Mouse (Mus musculus) activated CD4-positive, CD25-positive, alpha-beta regulatory T cell, adult 4 months (primary cell): ENCODE results near the gene Ascc1. TPM values are rescaled to one million over a fixed set of nuclear protein-coding genes. Genes with fewer than 3 reads are reported as not detected.
A peak's percentile ranks its signal among the peaks of the same experiment; 100 is the strongest.
"Not testable (repeated sequence)": the region's sequence is repeated elsewhere in the genome, so short reads cannot be mapped to it uniquely, and the experiment has no call there.

Source experiments
- ATAC-seq: one replicate; pipeline ENCODE4 v1.8.0; 2017
- polyA plus RNA-seq, 2 experiments: library from polyadenylated mRNA; unstranded; fragments of 100-300 nt; shearing (Covaris generic); gene quantifications; one replicate each; pipeline ENCODE4 v1.2.1; 2017

Gene Ascc1
- polyA plus RNA-seq, 2 experiments from 2014 or later: 49.6 to 50.2 TPM

DNA sequence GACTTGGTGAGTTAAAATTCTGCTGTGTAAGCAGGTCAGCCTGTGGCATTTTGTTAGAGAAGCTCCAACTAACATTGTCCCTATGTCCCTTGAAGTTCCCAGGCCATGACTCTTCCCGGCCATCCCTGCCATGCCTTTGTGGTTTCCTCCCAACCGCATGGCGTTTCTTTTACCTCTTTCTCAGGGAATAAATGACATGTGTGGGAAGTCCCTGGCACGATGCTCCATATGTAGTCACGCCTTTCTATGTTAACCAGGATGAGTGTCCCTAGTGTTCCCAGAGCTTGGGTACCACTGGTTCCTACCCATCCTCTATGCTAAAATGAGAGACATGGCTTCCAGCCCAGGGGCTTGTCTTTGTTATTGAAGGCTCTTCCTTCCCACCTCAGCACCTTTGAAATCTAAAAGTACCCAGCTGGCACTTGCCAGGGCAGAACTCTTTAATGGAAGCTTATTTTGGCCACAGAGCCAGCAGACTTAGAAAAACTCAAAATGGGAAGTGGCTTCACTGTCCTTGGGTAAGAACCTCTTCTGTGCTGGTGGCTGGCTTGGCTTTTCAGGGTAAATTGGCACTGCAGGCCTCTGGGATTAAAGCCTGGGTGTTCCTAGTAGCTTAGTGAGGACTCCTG lies 24.8 kb upstream of the Ascc1 start:
- ATAC-seq: no peak

DNA sequence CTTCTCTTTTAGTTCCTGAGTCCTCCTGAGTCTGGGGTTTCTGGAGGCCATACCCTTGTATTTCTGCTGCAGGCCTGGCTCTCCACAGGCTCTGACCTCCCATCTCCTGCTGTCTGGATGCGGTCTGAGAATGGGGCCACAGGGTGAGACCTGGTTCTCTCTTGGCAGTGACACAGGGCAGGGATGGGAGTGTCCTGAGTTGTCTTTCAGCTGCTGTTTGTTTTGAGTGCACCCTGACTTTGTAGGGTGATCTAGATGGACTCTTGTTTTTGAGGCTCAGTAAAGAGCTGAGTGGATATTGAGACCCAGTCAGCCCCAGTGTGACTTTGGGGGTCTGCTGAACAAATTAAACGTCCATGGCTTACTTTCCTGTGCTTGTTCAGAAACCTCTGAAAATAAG lies 24.2 kb upstream of the Ascc1 start:
- ATAC-seq: no peak

DNA sequence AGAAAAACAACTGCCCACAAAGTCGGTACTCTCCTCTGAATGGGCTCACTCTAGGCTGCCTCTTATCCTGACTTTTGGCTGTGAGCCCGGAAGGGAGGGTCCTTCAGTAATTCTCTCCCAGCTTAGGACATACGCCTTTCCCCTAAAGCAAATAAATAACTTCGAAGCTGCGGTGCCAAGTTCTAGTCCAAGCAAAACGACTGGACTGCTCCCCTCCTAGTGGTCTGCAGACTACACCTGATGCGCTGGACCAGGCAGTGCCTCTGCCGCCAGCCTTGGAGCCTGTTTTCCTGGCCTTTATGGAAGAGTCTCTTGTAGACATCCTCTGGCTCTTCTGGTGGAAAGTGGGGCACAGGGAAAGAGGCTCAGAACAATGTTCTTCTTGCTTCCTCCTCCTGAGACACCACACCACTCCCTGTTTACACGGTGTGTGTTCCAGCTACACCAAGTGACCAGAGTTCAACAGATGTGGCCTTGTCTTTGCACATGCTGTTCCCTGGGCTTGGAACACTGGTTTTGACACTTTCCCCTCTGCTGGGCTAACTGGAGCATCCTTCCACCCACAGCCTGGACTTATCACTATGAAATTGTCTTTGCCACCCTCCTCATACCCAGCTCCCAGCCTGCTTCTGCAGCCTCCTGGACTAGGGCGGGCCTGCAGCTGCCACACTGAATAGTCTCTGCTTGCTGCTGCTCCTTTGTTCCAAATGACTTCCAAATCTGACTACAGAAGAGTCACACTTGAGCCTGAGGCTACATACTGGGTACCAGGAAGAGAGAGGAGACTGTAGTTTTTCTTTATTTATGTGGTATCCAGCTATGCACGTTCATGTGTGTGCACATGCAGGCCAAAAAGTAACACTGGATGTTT lies 23.5 kb upstream of the Ascc1 start:
- no peak for ATAC-seq

DNA sequence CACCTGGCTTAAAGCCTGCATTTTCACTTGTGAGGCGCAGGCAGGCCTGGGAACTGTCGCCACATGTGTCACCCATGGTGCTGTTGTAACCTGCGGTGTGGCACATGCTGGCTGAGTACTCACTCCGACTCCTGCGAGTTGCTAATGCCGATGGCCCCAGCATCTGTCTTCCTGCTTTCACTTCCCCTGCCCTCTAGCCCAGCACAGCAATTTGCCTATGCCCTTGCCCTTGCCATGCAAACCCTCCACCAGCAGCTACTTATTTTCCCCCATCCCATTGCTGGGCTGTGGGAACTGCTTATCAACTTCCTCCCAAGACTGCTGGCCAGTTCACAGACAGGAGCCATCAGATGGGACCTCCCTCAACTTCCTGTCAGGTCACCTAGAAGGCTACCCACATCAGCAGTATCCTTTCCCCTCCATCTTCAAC lies 21.8 kb upstream of the Ascc1 start:
- ATAC-seq: peak; percentile 63

DNA sequence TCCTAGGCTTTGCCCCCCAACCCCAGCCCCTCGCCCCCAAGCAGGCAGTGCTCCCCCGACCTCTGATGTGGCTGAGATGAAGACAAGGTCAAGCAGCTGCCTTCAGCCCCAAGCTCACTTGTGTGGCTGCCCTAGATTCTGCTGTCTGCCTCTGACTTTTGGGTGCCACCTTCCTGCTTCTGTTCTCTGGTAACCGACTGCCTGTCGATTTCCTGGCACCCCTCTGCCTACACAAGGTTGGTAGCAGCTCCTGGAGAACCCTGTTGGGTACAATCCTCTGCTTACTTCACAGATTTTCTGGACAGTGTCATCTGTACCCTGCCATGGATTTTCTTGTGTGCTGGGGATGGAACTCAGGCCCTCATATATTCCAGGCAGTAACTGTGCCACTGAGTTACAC lies 21.3 kb upstream of the Ascc1 start:
- peak; percentile 38 for ATAC-seq

DNA sequence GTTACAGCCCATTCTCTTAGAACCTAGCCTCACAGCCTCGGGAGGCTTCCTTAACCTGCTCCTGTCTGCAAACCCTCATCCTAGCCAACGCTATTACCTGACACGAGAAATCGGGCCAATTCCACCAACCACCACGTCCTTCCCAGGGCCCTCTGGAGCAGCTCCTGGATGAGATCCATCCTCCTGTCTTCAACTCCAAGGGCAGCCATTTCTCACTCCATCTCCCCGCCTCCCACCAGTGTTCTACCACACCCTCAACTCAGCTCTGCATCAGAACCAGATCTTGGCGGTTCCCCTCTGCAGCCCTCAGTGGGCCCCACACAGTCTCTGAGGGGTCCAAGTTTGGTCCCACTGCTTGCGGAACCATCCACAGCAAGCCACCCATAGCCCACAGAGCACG lies 20.8 kb upstream of the Ascc1 start:
- no peak for ATAC-seq

DNA sequence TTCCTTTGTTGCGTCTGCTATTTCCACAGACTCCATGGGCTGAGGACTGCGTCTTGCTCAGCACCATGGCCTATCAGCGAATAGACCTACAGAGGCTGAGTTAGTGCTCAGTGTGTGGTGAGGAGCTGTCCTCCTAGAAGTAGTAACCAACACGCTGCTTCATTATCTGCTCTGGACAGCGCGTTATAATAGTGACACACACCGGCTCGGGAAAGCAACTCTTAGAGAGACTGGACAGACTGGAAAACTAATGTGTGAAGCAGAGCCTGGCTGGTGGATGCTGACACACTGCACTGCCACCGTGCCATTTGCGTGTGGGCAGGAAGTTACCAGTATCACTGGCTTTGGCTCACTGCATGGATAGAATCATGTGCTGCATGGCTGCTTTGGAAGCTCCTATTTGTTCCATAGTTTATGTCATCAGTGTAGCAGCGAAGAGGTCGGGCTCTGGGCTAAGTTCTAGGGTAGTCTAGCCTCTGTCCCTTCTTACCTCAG lies 20.2 kb upstream of the Ascc1 start:
- ATAC-seq: no peak

DNA sequence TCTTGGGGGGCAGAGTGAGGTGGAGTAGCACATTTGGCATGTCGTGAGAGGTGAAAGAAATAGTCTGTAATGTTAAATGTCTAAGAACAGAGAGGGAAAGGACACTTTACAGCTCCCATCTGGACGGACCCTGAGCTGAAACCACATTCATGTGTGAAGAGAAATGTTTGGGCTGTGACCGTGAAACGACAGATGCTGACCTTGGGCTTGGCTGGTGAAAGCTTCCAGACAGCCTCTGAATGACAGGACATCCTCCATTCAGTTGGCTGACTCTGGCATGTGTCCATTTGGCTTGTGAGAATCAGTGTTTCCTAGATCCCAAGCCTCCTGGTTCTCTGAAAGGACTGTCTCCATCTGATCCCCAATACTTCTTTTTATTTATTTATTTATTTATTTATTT lies 14.6 kb upstream of the Ascc1 start:
- ATAC-seq: no peak

DNA sequence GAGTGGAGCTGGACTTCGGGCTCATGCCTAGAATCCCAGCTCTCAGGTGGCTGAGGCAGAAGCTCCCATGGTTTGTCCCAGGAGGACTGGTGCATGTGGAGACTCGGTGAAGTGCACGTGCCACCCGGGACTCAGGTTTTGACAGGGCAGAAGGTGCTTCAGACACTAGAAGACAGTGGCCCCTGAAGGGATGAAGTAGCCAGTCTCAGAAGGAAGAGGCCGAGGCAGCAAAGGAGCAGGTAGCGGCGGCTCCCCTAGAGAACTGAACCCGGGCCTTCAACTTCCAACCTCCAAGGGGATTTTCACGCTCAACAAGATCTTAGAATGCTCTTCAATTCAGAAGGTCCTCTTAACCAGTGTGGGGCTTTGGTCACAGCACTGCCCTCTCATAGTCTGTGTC lies 12.2 kb upstream of the Ascc1 start:
- ATAC-seq: no peak

DNA sequence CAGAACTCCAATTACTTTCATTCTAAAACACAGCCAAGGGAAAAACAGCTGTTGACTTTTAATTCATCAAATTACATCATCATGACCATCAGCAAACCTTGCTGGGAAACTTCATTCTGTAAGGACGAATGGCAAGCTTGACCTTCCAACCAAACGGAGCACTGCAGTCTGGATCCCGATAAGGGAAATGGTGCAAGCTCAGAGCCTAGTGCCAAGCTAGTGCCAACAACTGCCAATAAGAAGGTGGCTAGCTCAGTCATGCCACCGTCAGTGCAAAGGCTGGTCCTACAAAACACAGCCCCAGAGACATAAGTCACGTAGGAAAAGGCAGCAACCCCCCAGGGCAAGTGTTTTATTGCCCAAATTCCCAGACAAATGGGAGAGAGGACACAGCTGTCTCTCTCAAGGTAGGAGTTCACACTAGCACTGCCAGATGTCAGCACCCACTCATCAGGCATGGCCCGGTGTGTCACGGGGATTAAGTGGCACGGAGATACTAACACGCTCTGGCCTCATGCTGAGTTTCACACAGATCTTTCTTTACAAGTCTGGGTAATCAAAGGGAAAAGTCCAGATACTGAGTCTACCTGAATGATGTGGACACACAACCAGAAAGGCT lies 11.2 kb upstream of the Ascc1 start:
- no peak for ATAC-seq

DNA sequence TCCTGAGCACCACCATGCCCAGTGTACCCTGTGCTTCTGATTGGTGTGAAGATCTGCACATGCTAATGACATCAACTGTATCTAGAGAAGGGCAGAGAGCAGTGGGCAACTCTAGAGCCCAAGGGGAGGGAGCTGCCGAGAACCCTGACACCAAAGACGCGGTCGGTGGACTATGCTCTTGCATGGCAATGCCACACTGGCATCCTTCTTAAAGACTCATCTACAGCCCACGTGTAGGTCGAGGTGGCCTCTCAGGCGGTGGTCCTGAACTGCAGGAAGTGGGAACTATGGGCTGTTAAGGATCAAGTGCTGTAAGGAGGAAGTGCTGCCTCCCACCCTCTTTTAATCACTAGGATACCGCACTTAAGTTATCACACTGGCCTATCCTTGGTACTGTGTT lies 10.6 kb upstream of the Ascc1 start:
- ATAC-seq: no peak

DNA sequence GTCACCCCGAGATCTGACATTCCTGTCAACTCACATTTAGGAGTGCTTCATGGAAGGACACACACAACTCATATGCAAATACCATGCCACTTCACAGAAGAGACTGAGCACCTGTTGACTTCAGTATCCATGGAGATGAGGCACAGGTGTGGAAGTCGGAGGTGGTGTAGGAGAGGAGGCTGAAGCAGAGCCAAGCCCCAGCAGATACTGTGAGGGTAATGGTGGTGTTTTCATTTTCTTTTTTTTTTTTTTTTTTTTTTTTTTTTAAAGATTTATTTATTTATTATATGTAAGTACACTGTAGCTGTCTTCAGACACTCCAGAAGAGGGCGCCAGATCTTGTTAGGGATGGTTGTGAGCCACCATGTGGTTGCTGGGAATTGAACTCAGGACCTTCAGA lies 8.8 kb upstream of the Ascc1 start:
- not testable (repeated sequence) for ATAC-seq

DNA sequence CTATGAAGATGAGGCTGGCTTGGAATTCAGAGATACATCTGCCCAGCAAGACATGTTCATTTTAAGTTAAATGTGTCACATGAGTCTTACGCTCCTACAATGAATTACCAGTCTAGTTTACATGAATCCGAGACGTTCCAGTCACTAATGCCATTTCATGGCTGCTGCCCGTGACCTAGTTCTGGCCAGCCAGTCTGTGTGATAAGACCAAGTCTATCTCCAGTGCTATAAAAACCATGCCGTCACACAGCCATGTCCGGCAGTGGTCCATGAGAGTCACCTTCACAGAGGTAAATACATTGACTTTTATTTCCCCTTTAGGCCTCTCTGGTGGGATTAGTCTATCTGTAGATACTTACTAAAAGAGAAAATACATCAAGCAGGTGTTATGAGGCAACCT lies 6.7 kb upstream of the Ascc1 start:
- no peak for ATAC-seq

DNA sequence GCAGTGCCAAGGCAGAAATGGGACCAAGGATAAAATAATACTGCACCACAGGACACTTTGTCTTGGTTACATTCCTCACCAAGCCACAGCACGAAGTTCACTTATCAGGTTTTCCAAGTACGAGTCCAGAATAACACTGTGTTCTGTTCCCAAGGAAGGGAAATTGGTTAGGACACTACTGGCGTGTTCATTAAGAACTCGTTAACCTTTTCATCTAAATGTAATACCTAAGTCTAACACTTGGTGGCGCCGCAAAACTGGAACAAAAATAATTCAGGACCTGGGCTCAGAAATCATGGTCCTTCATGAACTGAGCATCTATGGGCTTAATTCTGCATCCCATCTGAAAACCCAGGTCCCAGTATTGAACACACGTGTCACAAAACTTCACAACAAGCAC lies 5.0 kb upstream of the Ascc1 start:
- ATAC-seq: peak; percentile 32

DNA sequence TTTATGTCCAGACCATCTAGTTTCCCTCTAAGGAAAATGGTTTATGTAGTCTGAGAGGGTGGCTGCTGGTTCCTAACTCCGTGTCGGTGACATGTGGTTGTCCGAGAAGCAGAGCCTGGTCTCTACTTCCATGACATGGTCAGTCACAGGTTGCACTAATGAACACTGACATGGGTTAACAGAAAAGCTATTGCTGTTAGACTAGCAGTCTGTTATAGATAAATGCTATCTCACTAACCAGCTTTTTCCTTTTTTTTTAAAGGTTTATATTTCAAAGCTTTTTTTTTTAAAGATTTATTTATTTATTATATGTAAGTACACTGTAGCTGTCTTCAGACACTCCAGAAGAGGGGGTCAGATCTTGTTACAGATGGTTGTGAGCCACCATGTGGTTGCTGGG lies 3.5 kb upstream of the Ascc1 start:
- no peak for ATAC-seq

DNA sequence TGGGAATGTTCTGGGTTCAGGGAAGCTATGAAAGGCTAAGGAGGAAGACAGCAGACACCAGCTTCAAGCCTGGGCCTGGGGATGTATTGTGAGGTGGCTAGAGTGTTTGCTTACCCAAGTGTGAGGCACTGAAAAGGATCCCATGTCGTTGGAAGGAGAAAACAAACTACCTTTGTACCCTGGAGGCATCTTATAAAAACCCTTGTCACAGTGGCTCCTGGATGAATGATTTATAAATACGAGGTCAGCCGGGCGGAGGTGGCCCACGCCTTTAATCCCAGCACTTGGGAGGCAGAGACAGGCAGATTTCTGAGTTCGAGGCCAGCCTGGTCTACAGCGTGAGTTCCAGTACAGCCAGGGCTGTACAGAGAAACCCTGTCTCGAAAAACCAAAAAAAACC lies 942 bp upstream of the Ascc1 start:
- not testable (repeated sequence) for ATAC-seq

DNA sequence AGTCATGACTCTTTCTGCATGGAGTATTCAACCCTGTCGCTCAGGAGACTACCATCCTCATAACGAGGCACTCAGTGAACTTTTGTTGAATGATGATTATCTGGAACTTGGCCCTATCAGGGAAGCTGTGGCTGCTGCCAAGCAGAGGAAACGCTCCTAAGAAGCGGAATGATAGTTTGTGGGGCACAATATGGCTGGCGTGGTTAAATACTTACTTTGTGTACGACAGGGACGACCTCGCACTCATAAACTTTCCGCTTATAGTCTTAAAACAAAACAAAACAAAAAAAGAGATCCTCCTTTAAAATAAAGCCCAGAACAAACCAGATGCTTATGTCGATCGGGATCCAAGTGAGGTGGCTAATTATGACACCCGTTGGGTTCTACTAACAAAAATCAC lies 402 bp upstream of the Ascc1 start:
- ATAC-seq: no peak

DNA sequence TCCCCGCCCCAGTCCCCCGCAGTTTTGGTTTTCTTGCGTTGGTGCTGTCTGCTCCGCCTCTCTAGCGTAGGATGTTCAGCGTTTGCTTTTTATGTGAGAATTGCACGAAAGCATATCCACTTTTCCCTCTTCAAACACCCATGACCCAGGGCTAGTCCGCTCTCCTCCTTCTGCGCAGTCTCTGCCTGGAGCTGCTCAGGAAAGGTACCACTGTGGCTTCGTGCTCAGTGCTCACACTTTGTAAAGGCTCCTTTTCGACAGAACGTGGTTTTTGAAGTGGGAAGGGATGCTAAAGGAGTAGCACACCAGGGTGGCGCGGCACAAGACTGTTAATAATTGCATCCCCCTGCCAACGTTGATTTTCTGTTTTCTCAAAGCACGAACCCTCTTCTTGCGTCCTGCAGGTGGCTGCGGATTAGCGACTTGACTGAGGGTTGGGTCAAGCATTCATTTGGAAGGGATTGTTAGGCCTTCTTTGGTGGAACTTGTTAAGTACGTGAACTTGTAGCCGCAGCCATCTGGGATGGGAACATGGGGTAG lies 678 bp downstream of the Ascc1 start:
- ATAC-seq: no peak

DNA sequence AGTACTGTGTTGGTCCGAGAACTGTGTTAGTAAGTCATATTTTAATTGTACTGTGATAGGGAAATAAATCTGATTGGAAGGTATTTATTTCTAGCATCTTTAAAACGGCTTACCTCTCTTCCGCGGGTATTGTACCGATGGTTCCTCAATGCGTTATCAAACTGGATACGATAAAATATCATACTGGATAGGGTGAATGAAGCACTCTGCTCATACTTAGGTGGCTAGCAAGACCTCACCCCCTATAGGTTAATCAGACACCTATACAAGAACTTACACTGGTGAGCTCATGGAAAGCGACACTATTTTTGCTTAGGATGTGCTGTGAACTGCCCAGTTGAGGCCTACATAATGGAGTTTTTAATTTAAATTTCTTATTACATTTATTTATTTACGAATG lies 1.2 kb downstream of the Ascc1 start:
- ATAC-seq: no peak

DNA sequence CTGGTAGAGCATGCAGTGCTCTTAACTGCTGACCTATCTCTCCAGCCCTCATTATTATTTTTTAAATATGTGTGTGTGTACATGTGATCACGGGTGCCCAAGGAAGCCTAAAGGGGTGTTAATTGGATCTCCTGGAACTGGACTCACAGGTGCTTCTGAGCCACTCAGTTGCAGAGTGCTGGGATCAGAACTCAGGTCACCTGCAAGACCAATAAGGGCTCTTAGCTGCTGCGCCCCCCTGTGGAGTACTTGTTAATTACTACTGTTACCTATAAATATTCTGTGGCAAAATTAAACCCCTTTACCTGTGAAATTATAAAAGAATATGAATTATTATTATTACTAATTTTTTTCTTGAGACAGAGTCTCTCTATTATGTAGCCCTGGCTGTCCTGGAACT lies 2.7 kb downstream of the Ascc1 start:
- ATAC-seq: no peak

DNA sequence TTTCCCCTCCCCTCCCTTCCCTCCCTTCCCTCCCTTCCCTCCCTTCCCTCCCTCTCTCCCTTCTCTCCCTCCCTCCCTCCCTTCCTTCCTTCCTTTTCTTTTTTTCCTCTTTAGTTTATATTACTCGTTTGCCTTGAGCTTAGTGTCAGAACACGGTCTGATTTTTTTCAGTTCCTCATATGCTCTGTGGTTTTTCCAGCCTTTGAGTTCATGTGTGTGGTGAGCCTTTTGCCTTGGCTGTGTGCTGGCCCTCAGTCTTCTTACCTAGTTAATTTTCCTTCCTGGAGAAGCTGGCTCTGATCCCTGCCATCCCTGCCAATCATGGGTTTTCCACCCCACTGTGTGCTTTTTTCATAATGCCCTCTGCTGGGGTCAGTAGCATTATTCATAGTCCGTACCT lies 6.5 kb downstream of the Ascc1 start:
- ATAC-seq: no peak

DNA sequence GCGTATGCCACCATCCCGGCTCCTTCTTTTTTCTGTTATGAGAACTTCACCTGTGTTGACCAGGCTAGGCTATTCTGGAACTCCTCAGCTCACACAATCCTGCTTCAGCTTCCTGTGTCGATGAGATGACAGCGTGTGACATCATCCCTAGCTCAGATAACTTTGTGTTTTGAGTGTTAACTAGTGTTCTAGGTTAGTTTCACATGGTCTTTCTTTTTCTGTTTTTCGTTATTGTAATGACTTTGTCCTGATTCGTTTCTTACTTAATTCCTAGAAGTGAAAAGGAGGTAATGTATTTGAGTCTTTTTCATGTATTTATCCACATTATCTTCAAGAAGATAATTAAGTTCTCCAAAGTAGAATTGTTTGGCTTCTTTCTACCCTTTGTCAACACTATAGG lies 13.6 kb downstream of the Ascc1 start:
- no peak for ATAC-seq

DNA sequence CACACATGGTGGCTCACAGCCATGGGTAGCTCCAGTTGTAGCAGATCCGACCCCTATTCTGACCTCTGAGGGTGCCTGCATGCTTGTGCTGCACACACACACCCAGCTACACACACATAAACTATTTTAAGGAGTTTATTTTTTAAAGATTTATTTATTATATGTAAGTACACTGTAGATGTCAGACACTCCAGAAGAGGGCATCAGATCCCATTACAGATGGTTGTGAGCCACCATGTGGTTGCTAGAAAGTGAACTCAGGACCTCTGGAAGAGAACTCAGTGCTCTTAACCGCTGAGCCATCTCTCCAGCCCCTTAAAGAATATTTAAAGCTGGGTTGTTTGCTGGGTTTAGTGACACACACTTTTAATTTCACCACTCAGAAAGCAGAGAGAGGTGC lies 16.7 kb downstream of the Ascc1 start:
- ATAC-seq: no peak

DNA sequence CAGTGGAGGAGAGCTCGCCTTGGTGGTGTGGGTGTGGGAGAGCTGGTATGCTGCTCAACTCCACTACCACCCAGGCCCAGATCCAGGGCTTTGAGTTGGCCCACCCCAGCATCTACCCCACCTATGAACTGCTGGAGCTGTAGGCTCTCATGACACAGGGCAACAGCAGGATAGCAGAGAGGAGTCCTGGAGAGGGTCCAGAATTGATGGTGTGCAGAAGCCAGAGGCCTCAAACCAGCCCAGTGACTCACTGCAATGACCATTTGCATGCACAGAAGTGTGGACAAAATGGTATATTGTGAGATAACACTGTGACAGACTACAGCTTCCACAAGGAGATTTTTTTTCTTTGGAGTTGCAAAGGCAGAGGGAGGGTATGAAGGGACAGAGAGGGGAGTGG lies 21.1 kb downstream of the Ascc1 start:
- ATAC-seq: no peak
